Mouse (Mus musculus): ENCODE measurements around the gene C530025M09Rik.

GRCm38 (mm10) chr2:149861002-149861401 lies 30.0 kb upstream of the C530025M09Rik start:
- no peak for TF ChIP-seq CTCF (IDR thresholded peaks at IDR 0.05; ENCODE audit: control insufficient read depth, insufficient read depth, insufficient replicate concordance, low read depth, low read length)
- no peak for TF ChIP-seq POLR2A (IDR thresholded peaks at IDR 0.05; ENCODE audit: control insufficient read depth, low read depth, low read length)

Data from testis, adult 2 months (tissue).